Mouse (Mus musculus): ENCODE measurements around the gene Eml5.

Eml5 gene

DNA sequence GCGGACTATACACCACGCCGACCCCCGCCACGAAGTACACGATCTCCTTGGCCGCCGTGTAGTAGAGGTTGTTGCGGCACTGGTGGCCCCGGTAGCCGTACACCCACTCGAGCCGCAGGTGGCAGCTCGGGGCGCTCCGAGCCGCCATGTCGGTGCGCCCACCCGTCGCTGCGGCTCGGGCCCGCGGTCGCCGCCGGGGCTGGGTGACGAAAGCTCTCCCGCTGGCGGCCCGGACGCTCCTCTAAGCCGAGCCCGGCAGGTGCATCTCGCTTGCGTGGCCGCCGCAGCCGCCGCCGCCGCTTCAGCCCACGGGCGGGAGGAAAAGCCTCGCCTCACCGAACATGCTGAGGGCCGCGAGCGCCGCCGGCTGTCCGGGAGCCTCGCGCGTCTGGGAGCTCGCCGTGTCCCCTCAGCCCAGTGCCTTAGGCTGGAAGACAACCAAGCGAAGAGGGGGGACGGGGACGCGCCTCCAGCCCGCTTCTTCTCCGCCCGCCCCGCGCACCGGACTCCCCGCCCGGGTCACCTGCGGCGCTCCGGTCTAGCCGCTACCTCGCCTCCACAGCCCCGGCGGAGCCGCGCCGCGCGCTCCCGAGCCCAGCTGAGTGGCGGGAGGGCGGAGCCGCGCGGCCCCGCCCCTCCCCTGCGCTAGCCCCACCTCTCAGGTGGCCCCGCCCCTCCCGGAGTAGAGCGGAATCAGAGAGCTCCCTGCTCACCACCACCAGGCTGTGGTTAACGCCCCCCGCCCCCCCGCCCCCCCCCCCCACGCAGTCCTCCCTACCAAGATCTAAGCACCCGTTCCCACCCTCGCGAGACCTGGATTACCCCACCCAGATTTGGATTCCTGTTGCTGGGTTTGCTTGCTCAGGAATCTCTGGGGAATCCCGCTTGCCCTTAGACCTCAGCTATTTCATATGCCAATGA, at the start of gene Eml5:
Gene Eml5 (minus strand): TSS at position 604 of the 921 bp plus-strand sequence.
- DNase-seq (ENCODE audit: low spot score in 2 of 2), result peak; percentile 70 to 85

DNA sequence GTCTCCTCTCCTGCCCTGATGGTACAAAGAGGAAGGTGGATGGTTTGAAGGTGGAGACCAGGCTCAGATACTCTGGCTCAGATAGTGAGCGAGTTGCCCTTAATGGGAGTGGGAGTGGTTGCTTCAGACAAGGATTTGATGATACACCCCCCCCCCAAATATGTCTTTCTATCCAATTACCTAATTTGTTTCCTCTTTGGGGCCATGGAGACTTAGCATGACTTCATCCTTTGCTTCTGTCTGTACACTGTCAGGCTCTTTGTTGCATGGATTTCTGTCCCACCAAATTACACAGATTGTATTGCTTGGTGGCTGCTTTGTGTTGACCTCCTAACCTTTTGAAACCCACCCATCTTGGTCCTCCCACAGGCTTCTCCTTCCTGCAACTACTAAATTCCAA, 31.6 kb upstream of the Eml5 start:
- no peak for DNase-seq (ENCODE audit: low spot score in 2 of 2)

DNA sequence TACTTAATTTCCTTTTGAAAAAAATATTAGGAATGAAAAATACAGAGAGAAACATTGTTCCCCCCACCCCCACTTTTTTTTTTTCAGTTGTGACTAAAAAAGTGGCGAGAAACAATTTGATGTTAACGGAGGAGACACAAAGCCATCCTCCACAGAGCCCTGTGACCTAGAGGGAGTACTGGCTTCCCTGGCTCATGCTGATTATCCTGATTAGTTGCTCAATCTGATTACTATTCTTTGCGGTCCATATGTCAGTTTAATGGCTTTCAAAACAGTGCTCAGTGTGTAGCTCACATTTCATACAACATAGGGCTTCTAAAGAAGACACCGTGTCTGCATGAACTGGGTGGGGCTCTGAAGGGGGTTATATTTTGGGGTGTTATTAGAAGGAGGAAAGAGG, 31.2 kb upstream of the Eml5 start:
- no peak for DNase-seq (ENCODE audit: low spot score in 2 of 2)

DNA sequence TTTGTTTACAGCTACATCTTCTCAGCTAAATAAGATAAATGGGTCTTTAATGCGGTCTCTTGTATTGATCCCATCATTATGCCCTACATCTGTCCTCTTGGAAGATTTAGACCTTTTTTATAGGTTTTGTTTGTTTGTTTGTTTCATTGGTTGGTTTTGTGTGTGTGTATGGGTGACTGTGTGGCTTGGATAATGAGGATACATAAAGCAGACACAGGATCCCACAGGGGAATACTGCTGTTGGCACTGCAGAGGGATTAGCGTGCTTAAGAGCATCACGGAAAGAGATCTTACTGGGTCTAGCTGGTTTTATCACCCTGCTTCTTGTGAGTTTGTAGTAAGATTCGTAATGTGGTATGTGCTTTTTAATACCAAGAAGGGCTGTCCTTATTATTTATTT, 29.9 kb upstream of the Eml5 start:
- DNase-seq (ENCODE audit: low spot score in 2 of 2), result no peak

DNA sequence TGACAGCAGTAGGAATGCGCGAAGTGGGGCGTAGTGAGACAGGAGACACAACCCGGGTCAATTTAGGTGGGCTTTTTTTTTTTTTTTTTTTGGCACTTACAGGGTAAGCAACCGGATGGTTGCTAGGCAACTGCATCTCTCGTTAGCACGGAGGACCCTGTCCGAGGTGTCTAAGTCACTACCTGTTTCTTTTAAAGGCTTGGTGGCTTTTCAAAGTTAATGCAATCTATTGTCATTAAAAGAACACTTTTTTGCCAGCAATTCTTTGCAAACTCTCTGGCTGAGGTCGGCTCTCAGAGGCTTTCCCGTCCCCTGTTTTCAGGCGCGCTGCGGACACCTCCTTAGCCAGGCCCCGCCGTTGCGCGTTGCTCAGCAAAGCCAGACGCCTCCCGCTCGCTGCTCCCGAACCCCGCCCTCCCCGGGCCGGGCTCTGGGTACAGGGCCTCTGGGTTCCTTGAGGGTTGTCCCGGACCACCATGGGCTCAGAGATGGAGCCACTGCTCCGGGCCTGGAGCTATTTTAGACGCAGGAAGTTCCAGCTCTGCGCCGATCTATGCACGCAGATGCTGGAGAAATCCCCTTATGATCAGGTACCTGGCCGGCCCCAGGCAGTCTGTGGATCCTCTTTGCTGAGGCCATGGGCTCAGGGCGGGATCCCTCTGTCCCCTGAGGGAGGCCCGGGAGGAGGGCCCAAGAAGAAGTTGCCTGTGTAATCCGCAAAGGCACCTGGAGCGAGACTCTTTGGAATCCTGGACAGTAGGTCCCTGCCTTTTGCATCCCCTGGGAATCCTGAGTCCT, 19.1 kb upstream of the Eml5 start, which contains the start of gene Ttc8:
Gene Ttc8 (plus strand): TSS at position 381 of the 798 bp plus-strand sequence.
- DNase-seq (ENCODE audit: low spot score in 2 of 2), result peak; percentile 60 to 67

DNA sequence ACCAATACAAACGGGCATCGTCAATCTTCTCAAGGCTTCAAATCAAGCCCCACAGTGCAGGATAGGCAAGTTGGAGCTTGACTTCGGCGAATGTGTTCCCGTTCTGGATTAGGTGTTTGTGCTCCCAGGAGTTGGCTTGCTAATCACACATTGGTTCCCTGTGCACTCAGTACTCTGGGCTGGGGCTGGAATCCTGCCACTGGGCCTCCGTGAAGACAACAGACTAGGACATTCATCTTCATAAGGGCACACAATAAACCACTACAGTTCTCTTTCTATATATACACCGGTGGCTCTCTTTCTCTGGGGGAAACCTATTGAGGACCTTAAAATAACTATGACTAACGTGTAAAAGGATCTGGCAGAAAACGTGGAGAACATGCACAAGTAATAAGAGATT, 8.8 kb upstream of the Eml5 start:
- no peak for DNase-seq (ENCODE audit: low spot score in 2 of 2)

DNA sequence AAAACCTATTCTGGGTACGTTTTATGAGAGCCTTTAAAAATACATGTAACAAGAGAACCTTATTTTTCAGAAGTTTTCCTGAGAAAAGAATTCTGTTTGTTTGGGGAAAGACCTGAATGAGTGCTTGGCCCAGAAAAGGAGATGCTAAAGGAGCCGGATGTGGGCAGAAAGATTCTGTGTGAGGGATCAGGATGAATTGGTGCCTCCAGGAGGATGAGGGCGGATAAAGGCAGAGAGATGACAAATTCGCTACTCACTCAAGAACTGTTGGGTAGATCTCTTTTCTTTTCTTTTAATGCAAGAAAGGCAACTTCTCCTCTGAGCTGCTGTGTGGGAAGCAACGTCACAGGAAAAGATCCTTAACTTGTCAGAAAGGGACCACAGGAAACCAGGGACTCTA, 4.2 kb upstream of the Eml5 start:
- no peak for DNase-seq (ENCODE audit: low spot score in 2 of 2)

DNA sequence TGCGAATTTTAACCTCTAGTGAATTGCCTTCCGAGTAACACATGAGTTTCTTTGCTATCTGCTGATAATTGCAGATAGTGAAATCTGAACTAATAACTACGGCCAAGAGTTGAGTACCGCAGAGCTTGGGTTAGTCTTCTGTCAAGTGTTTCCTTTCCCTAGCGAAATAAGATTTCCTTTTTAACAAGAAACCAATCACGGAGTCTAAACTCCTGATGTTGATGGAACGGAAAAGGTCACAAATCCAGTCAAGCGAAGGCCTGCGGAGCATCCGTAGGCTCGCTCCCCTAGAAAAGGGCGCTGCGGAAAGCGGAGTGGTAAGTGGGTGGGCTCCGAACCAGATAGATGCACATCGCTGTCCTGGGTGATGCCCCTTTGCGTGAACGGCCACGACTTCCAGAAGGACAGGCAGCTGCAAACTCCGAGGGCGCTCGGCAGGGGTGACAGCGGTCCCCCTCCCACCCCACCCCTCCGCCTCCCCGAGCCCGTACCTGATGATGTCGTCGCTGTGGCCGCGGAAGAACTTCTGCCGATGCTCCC, 873 bp downstream of the Eml5 start:
- peak in 1 of 2 experiments; percentile 25 for DNase-seq (ENCODE audit: low spot score in 2 of 2)

DNA sequence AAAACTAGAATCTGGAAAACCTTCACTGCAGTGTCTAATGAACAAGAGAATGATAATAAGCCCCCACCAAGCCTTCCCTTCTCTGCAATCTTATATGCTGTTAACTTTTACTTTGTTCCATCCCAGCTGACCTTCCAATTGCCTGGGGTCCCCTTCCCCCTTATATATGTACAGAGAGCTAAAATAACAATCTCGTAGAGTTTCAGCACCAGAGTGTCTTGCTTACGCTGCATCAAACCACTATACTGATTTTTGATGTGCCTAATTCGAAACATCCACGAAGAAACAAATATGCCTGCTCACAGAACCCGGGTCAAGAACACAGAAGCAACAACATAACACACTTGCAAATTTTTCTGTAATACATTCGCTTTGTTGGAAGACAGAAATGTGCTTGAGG, 1.6 kb downstream of the Eml5 start:
- DNase-seq (ENCODE audit: low spot score in 2 of 2), result no peak

DNA sequence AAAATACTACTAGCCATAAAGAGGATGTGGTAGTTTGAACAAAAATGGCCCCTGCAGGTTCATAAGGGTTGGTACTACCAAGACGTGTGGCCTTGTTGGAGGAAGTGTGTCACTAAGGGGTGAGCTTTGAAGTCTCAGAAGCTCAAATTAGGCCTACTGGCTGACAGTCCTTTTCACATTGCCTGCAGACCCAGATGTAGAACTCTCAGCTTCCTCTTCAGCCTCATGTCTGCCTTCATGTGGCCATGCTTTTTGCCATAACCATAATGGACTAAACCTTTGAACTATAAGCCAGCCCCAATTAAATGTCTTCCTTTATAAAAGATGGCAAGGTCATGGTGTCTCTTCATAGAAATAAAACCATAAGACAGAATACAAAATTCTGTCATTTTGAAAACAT, 4.5 kb downstream of the Eml5 start:
- no peak for DNase-seq (ENCODE audit: low spot score in 2 of 2)

DNA sequence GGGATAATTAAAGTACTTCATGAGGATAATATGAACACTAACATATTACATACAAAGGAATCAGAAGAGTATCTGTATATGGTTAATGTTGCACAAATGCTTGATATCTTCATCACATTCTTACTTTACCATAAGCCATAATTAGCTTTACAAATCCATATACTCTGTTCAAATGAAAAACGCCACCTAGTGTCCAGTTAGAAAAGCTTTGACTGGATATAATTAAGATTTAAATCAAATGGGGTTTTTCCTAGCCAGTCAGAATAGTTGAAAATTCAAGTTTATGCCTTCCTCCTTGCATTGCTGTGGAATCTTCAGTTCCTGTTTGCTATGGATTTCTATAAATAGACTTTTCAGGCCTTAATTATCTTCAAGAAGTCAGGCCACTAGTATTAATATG, 16.8 kb downstream of the Eml5 start:
- DNase-seq (ENCODE audit: low spot score in 2 of 2), result peak in 1 of 2 experiments; percentile 10

DNA sequence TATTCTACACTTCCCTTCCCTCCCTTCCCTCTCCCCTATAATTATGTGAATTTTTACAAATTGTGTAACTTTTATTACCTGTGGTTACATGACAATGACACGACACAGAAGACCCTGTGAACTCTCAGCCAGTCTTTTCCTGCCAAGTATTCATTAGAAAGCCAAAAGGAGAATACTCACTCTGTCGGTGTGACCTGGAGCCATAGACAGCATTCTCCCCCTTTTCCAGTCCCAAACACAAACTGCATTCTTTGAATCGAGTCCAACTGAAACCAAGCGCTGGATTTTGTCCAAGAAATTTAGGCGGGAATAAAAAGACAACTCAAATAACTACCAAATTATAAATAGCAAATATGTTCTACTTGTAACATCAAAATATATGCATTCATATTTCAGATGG, 19.5 kb downstream of the Eml5 start:
- DNase-seq (ENCODE audit: low spot score in 2 of 2), result no peak

DNA sequence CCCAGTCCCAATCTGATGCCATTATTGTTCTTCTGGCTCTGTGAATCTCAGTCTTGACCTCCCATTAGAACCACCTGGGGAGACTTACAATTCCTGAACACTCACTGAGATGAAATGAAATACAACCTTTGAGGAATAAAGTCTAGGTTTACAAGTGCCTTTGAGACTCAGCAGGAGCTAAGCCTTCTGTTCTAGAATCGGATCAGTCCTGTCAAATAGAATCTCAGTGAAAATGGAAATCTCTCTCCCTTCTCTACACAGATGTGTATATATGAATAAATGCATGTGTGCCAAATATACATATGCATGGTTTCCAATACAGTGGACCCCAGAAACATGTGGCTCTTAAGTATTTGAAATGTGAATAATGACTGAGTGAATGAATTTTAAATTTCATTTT, 22.6 kb downstream of the Eml5 start:
- DNase-seq (ENCODE audit: low spot score in 2 of 2), result no peak

DNA sequence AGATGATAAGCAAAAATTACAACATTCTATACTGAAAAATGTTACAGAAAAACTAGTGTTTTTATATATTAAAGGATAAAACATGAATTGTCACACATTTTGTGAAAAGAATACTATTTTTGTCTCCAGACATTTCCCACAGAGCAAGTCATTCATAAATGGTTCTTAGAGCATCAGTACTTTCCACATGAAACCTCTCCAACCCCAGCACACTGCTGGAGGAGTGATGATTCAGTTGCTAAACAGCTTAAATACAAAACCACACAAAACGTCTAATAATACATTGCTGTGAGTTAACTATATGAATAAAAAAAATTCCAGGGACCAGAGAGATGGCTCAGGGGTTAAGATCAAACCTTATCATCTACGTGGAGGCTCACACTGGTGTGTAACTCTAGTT, 26.1 kb downstream of the Eml5 start:
- no peak for DNase-seq (ENCODE audit: low spot score in 2 of 2)

DNA sequence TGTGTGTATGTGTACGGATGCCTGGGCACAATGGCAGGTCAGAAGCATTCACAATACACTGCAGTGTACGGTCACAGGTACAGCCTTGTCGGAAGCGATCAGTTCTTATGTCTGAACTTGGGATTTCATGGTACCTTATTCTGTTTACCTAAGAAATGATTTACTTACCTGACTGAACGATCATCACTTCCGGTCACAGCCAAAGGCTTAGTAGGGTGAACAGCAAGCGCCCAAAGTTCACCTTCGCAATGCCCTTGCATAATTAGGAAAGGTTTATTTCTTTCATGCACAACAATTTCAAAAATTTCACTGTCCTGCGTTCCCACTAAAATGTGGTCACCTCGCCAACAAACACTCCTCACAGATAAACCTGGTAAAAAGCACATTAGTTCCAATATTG, 28.4 kb downstream of the Eml5 start:
- DNase-seq (ENCODE audit: low spot score in 2 of 2), result no peak

DNA sequence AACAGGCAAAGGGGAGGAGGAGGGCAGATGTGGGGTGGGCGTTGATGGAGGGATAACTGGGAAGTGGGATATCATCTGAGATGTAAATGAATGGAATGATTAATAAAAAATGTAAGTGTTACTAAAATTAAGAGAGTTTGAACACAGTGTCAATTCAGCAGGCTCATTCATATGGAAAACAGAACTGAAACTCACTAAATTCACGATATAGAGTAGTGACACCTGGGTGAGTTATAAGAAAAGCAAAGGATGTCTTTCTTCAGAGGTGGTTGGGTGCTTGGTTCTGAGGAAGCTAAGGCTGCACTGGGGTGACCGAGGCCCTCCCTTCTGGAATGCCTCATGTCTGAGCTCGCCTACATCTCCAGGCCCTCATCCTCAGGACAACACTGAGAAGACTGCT, 37.8 kb downstream of the Eml5 start:
- DNase-seq (ENCODE audit: low spot score in 2 of 2), result no peak

DNA sequence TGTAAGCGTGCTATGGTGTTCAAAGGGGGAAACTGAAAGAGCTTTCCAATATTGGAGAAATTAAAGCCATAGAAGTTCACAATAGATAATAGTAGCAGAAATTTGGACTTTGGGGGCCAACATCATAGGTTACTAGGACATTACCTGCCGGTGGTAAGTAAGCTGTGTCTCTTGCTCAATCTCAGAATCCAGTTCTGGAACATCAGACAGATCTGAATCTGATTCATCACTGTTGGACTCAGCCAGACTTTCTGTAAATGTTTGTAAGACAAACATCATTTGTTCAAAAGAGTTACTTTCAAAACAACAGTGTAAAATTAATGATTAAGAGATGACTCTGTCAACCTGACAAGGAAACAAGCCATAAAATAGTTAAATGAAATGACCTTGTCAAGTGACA, 41.0 kb downstream of the Eml5 start:
- DNase-seq (ENCODE audit: low spot score in 2 of 2), result no peak

DNA sequence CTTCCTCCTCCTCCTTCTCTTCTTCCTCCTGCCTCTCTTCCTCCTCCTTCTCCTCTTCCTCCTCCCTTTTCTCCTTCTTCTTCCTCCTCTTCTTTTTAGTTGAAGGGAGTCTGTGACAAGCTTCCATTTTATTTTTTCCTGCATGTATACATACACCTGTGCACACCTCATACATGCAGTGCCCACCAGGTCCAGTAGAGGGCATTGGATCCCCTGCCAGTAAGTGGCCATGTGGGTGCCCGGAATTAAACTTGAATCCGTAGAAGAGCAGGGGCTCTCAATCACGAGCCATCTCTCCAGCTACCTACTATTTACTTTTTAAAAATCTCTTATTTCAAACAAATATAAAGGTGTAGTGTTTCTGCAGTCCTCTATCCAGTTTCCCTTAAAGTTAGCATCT, 50.5 kb downstream of the Eml5 start:
- DNase-seq (ENCODE audit: low spot score in 2 of 2), result peak; percentile 21 to 64

DNA sequence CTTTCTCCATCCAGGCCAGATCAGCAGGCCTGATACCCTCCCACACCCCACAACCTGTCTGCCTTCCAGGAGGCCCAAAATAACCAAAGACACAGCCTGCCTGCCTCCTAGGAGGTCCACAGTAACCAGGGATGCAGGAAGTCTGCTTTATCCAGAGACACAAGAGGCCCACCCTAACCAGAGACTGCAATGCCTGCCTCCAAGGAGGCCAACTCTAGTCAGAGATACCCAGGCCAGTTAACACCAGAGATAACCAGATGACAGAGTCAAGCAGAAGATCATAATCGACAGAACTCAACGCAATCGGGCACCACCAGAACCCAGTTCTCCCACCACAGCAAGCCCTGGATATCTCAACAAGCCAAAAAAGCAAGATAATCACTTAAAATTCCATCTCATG, 56.5 kb downstream of the Eml5 start:
- DNase-seq (ENCODE audit: low spot score in 2 of 2), result no peak

DNA sequence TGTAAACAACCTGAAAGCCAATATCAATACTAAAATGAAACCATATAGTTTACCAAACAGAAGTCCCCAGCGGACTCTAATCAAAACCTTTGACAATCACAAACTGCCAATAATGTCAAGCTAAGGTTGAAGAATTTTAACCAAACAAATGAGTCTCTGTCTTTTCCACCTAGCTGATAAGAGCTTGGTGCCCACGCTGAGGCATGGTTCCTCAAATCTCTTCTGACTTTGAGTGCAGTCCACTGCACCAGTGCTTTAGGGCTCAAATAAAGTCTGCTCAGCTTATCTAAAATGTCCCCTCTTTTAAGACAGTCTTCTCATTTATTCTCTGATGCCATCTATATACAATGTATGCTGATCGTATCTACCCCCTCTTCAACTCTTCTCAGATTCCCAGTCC, 61.1 kb downstream of the Eml5 start:
- no peak for DNase-seq (ENCODE audit: low spot score in 2 of 2)

DNA sequence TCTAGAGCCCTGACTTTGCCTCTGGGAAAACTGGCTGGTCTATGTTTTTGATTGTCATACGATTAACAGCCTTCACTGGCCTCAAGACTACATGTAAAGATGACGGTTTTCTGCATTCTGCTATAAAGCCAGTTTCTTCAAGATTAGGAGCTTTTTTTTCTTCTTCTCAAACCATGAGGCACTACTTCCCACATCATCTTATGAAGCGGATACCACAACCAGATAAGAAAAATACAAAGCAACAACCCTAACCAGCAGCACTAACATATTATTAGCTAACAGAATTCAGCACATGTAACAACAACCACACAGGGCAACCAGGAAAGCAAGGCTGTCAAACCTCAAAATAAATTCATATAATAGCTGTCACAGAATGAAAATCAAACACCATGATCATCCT, 63.3 kb downstream of the Eml5 start:
- DNase-seq (ENCODE audit: low spot score in 2 of 2), result no peak

DNA sequence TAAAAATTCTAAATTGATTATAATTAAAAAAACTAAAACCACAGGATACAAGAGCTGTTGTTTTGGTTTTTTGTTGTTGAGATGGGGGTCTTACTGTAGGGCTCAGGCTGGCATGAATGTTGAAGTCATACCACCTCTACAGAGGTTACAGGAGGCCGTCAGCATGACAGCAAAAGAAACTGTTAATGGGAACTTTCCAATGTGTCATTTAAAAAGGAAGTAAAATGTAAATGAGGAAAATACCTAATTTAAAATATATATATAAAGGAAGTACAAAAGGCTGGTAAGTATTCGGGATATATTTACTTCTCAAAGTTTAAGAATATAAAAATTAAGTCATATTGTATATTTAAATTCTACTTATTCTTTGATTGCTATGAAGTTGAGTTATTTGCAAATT, 65.8 kb downstream of the Eml5 start:
- DNase-seq (ENCODE audit: low spot score in 2 of 2), result no peak

DNA sequence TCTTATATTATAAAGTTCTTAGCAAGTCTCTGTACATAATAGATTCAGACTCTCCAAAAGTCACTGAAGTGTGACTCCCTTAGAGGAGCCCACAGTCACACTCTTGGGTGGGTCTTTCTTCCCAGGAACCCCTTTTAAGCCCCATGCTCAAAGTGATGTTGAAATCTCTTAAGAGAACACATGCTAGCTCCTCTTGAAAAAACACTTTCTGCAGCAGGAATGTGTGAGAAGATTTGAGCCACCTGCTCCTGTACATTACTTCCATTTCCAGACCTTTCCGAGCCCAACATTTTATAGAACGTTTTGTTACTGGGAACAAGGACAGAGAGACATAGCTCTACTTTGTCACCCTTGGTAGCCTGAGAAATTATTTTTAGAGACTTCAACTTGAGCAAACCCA, 66.4 kb downstream of the Eml5 start:
- no peak for DNase-seq (ENCODE audit: low spot score in 2 of 2)
